Mouse (Mus musculus) lung, adult 2 months (tissue): ENCODE measurements around the gene Pcbp4.

ENCODE experiments used
- CTCF ChIP-seq: fragments of 200-500 bp; IDR thresholded peaks from 2 replicates; pipeline ENCODE4 v1.5.1; 2011; ENCODE audit warnings: mild to moderate bottlenecking, low read length, control low read depth; ENCODE audit not compliant: insufficient read depth
- POLR2A ChIP-seq: fragments of 200-500 bp; IDR thresholded peaks from 2 replicates; pipeline ENCODE4 v1.6.1; 2011; ENCODE audit warnings: low read depth, mild to moderate bottlenecking, control low read depth, low read length, borderline replicate concordance; ENCODE audit errors: extremely low read depth

DNA sequence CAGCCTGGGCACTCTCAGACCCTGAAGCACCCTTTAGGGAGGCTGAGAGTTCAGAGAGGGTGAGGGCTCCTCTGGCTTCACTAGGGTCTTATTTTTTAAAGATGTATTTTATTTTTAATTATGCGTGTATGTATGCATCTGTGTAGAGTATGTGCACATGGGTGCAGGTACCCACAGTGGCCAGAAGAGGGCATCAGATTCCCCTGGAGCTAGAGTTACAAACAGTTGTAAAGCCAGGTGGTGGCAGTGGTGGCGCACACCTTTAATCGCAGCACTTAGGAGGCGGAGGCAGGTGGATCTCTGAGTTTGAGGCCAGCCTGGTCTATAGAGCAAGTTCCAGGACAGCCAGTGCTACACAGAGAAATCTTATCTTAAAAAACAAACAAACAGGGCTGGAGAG, 44.0 kb upstream of the Pcbp4 start:
- no peak for TF ChIP-seq POLR2A
- no peak for TF ChIP-seq CTCF
